Mouse (Mus musculus) liver, embryonic 13.5 days (tissue): ENCODE data around the gene Snap25. TPM values are rescaled to one million over a fixed set of nuclear protein-coding genes. Genes with fewer than 3 reads are reported as not detected.

Experiments
- ATAC-seq: fragments of 200-750 bp; cut with Nextera tagmentation; 2 replicates; pipeline ENCODE4 v1.8.0; 2017; ENCODE audit warnings: low read depth, mild to moderate bottlenecking, moderate number of reproducible peaks, moderate library complexity
- DNase-seq: peaks from one replicate; pipeline ENCODE4 v3.0.0; 2022
- H3K27ac ChIP-seq: fragments of 300-500 bp; sonication (generic); 2 replicates; pipeline ENCODE4 v1.5.1; 2015; ENCODE audit warnings: moderate library complexity, mild to moderate bottlenecking, inconsistent platforms
- H3K27me3 ChIP-seq: fragments of 300-500 bp; sonication (generic); 2 replicates; pipeline ENCODE4 v1.6.1; 2015; ENCODE audit warnings: mild to moderate bottlenecking, inconsistent platforms
- H3K36me3 ChIP-seq: fragments of 300-500 bp; sonication (generic); 2 replicates; pipeline ENCODE4 v1.6.1; 2015; ENCODE audit warnings: mild to moderate bottlenecking, inconsistent platforms
- H3K4me1 ChIP-seq: fragments of 300-500 bp; sonication (generic); replicated peaks from 2 replicates; pipeline ENCODE4 v1.6.1; 2015; ENCODE audit warnings: inconsistent platforms
- H3K4me2 ChIP-seq: fragments of 300-500 bp; sonication (generic); 2 replicates; pipeline ENCODE4 v1.6.1; 2015; ENCODE audit warnings: inconsistent platforms, mild to moderate bottlenecking, moderate library complexity
- H3K4me3 ChIP-seq: fragments of 300-500 bp; sonication (generic); replicated peaks from 2 replicates; pipeline ENCODE4 v1.5.1; 2015; ENCODE audit warnings: mild to moderate bottlenecking, inconsistent platforms
- H3K9ac ChIP-seq: fragments of 300-500 bp; sonication (generic); 2 replicates; pipeline ENCODE4 v1.6.1; 2015; ENCODE audit warnings: mild to moderate bottlenecking, inconsistent platforms
- H3K9me3 ChIP-seq: fragments of 300-500 bp; sonication (generic); replicated peaks from 2 replicates; pipeline ENCODE4 v1.6.1; 2016; ENCODE audit warnings: inconsistent platforms
- WGBS: fragments of 180-500 bp; shearing (Covaris S2); methylation state at CpG from one replicate; pipeline ENCODE4 v1.1.7; 2015; ENCODE audit not compliant: insufficient replicate concordance; 5-methylcytosine and 5-hydroxymethylcytosine counted together
- polyA plus RNA-seq: library from polyadenylated mRNA; unstranded; fragments of >200 nt; fragmentation: Nextera tagmentation; extraction: Ambion mirVana; gene quantifications from 2 replicates; pipeline ENCODE4 v1.2.1, GENCODE M21; 2015

Snap25 gene
- polyA plus RNA-seq, 1 experiment from 2014 or later: 0.16 TPM

GRCm38 (mm10) chr2:136823751-136824716 lies 110.8 kb downstream of the Snap25 start:
- Histone ChIP-seq H3K4me3 (no peak overlapping the region), H3K27ac (no peak overlapping the region), H3K4me2 (no peak overlapping the region), H3K36me3 (no peaks in the 10 kb centered on the region), H3K9me3 (no peaks in the 10 kb centered on the region), H3K4me1 (no peaks in the 10 kb centered on the region), H3K27me3 (no peaks in the 10 kb centered on the region), H3K9ac (no peak overlapping the region)
- 37% methylated on average over 5 of the region's 5 CpGs for WGBS
- DNase-seq: no peak
- no peak for ATAC-seq

- no peaks in the 10 kb centered on the region for H3K9me3 ChIP-seq
- DNase-seq (no peak), ATAC-seq (no peak)
- WGBS: 17% methylated on average over 4 of the region's 4 CpGs
- H3K4me2 ChIP-seq: no peak overlapping the region
- H3K4me3 ChIP-seq: no peak overlapping the region
- no peak overlapping the region for H3K27ac ChIP-seq
- no peaks in the 10 kb centered on the region for H3K27me3 ChIP-seq
- H3K9ac ChIP-seq: no peak overlapping the region
- no peaks in the 10 kb centered on the region for H3K4me1 ChIP-seq
- H3K36me3 ChIP-seq: no peaks in the 10 kb centered on the region
Observed at GRCm38 (mm10) chr2:136827612-136828011, 114.4 kb downstream of the Snap25 start.

Other genes starting within 250 kb of the Snap25 start
- not detected in 2 replicates for gene Ankef1, start 211.5 kb upstream of the Snap25 start, polyA plus RNA-seq
- 14.7 and 18.1 TPM in 2 replicates for gene AL731706.2, start 172.2 kb downstream of the Snap25 start, polyA plus RNA-seq
- 2.7 and 2.8 TPM in 2 replicates for gene Slx4ip, start 177.8 kb downstream of the Snap25 start, polyA plus RNA-seq
- gene AL731706.1, start 177.9 kb downstream of the Snap25 start, polyA plus RNA-seq: 15.1 and 15.5 TPM in 2 replicates
- gene Mkks, start 177.9 kb downstream of the Snap25 start, polyA plus RNA-seq: 6.9 and 11.6 TPM in 2 replicates